13 mouse cellular contexts compared by ENCODE assay signal in genomic region chr12:44044388-44045105, GRCm38 (mm10).
A peak's percentile ranks its signal among the peaks of the same experiment; 100 is the strongest.
DNase-seq lines count a peak whose midpoint lies in the region; ATAC-seq and TF ChIP-seq lines count a peak whose summit lies in the region.
"Had no signal": no experiment of that assay in that cellular context is flagged by ENCODE, and none has a peak within 500 bp of the region (broad histone marks: within the 10 kb centered on the region; RNA-seq: fewer than 3 reads in every experiment).

No protein-coding gene starts in this region.

- no peak overlapping the region for H3K27ac ChIP-seq in forebrain, embryonic 13.5 days
- H3K27ac ChIP-seq in forebrain, embryonic 10.5 days = no peak overlapping the region
- H3K27ac ChIP-seq in layer of hippocampus, adult 2 months = peak overlapping the region; percentile 46; the same call in 1 of the 2 replicates
- H3K27ac ChIP-seq: liver, embryonic 15.5 days had no signal

- no peak for DNase-seq in forebrain, embryonic 10.5 days (ENCODE audit: extremely low spot score, low spot score)
- peak in 1 of 2 experiments; percentile 13 for DNase-seq in layer of hippocampus, adult 2 months (ENCODE audit: low spot score in 2 of 2)
- DNase-seq in layer of hippocampus, adult 9-10 months (ENCODE audit: low spot score) = no peak
- DNase-seq in brain, embryonic 14.5 days (ENCODE audit: low read depth) = peak; percentile 69
- peak; percentile 5 to 16 for DNase-seq in layer of hippocampus, postnatal 14 days (ENCODE audit: low spot score in 2 of 2)
- no peak for DNase-seq in spleen, postnatal 14 days (ENCODE audit: low spot score in 2 of 2)
- DNase-seq in adrenal gland, postnatal 10 days = no peak
- DNase-seq: adrenal gland, postnatal 14 days; cerebellum, postnatal 36 days; kidney, adult 9 months had no signal

- no peak overlapping the region for H3K4me2 ChIP-seq in forebrain, embryonic 13.5 days
- H3K4me2 ChIP-seq: liver, embryonic 15.5 days had no signal

- H3K36me3 ChIP-seq in forebrain, embryonic 13.5 days (ENCODE audit: poor library complexity, severe bottlenecking) = no peaks in the 10 kb centered on the region
- H3K36me3 ChIP-seq in forebrain, embryonic 10.5 days (replicated peaks) = no peaks in the 10 kb centered on the region
- H3K36me3 ChIP-seq: liver, embryonic 15.5 days had no signal

- H3K9me3 ChIP-seq in forebrain, embryonic 13.5 days (replicated peaks) = no peaks in the 10 kb centered on the region
- no peaks in the 10 kb centered on the region for H3K9me3 ChIP-seq in forebrain, embryonic 10.5 days
- H3K9me3 ChIP-seq: liver, embryonic 15.5 days had no signal

- H3K4me1 ChIP-seq in forebrain, embryonic 13.5 days = peaks cover 7% of the 10 kb centered on the region
- 0 out of 2 replicates have a peak, but pooled peaks cover 3% of the 10 kb centered on the region for H3K4me1 ChIP-seq in forebrain, embryonic 10.5 days
- H3K4me1 ChIP-seq: liver, embryonic 15.5 days had no signal

- ATAC-seq in forebrain, embryonic 13.5 days = peak; percentile 89
- ATAC-seq: Patski had no signal

- no peaks in the 10 kb centered on the region for H3K27me3 ChIP-seq in forebrain, embryonic 13.5 days
- H3K27me3 ChIP-seq in forebrain, embryonic 10.5 days (ENCODE audit: poor library complexity, severe bottlenecking) = no peaks in the 10 kb centered on the region
- H3K27me3 ChIP-seq: liver, embryonic 15.5 days; Patski had no signal

- H3K9ac ChIP-seq in forebrain, embryonic 13.5 days = no peak overlapping the region
- H3K9ac ChIP-seq: liver, embryonic 15.5 days had no signal

- no peak overlapping the region for H3K4me3 ChIP-seq in forebrain, embryonic 13.5 days
- no peak overlapping the region for H3K4me3 ChIP-seq in forebrain, embryonic 10.5 days
- peak overlapping the region; percentile 12 for H3K4me3 ChIP-seq in layer of hippocampus, adult 2 months
- H3K4me3 ChIP-seq: liver, embryonic 15.5 days had no signal

- no peak for TF ChIP-seq POLR2A in brain, embryonic 14.5 days (IDR thresholded peaks at IDR 0.05; ENCODE audit: borderline replicate concordance, extremely low read depth, insufficient read depth, insufficient read length, poor library complexity, severe bottlenecking)

- WGBS in forebrain, embryonic 13.5 days = 53% methylated on average over 14 of the region's 14 CpGs
- 77% methylated on average over 14 of the region's 14 CpGs for WGBS in forebrain, embryonic 10.5 days

- no peak for TF ChIP-seq CTCF in layer of hippocampus, adult 2 months (conservative IDR thresholded peaks at IDR 0.05)
- TF ChIP-seq CTCF in brain, embryonic 14.5 days (IDR thresholded peaks at IDR 0.05; ENCODE audit: borderline replicate concordance, extremely low read depth, insufficient read depth, insufficient read length) = no peak

Comparison
In these comparisons a context has a peak if more than half of its experiments do, and no peak if none do; other contexts are left out.
1. DNase-seq: peak in brain, embryonic 14.5 days (single experiment) and layer of hippocampus, postnatal 14 days (2 of 2); none in forebrain, embryonic 10.5 days (single experiment), layer of hippocampus, adult 9-10 months (single experiment), spleen, postnatal 14 days (0 of 2) and adrenal gland, postnatal 10 days (single experiment).